Mouse (Mus musculus): ENCODE measurements around the gene Dnaja4. TPM values are rescaled to one million over a fixed set of nuclear protein-coding genes. Genes with fewer than 3 reads are reported as not detected.

Dnaja4 gene
- 6.1 and 6.3 TPM in 2 replicates for polyA plus RNA-seq (2014; fragmentation: Nextera tagmentation; extraction: Ambion mirVana)

GRCm38 (mm10) chr9:54698318-54699086 lies at the start of gene Dnaja4:
Dnaja4 (plus strand) TSS chr9:54698873.
- Histone ChIP-seq H3K4me1 (ENCODE audit: insufficient read depth) (peaks cover 11% of the 10 kb centered on the region; the same call in 1 of the 2 replicates), H3K27ac (ENCODE audit: low read depth) (no peak within 1 kb of the TSS), H3K9me3 (ENCODE audit: low read depth, low read length) (no peaks in the 10 kb centered on the region), H3K4me3 (ENCODE audit: low read depth, low read length) (peak within 1 kb of the TSS; percentile 71), H3K36me3 (ENCODE audit: insufficient read depth) (no peaks in the 10 kb centered on the region), H3K9ac (peak within 1 kb of the TSS; percentile 75), H3K27me3 (ENCODE audit: insufficient read depth, low read length) (peaks cover 16% of the 10 kb centered on the region), H3K4me2 (peak within 1 kb of the TSS; percentile 93)
- WGBS, result 54% methylated on average over 17 of the region's 17 CpGs
- peak; percentile 31 for DNase-seq
- TF ChIP-seq CTCF (IDR thresholded peaks at IDR 0.05; ENCODE audit: low read depth), result no peak
- ATAC-seq (ENCODE audit: insufficient read depth), result peak; percentile 42

DNA sequence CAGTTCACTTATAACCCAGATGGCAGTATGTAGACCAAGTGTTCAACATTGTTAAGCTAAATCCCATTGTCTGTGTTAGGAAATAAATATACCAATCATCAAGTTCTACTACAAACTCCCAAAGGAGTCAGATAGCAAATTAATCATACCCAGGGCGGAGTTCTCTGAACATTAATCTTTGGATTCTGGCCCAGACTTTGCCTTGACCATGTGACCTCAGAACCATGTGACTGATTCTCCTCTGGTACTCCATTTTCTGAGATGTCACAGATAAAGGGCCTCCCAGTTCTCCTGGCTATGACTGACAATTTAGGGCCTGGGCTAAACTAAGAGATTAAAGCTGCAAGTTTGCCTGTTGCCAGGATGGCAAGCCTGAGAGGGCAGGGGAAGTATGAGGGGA lies 49.3 kb upstream of the Dnaja4 start:
- H3K4me3 ChIP-seq (ENCODE audit: low read depth, low read length), result no peak overlapping the region
- ATAC-seq (ENCODE audit: insufficient read depth) (no peak), DNase-seq (no peak)
- no peak overlapping the region for H3K27ac ChIP-seq (ENCODE audit: low read depth)
- WGBS, result 74% methylated on average over 1 of the region's 1 CpGs
- H3K9me3 ChIP-seq (ENCODE audit: low read depth, low read length), result no peaks in the 10 kb centered on the region
- H3K9ac ChIP-seq, result no peak overlapping the region
- H3K27me3 ChIP-seq (ENCODE audit: insufficient read depth, low read length), result no peaks in the 10 kb centered on the region
- H3K4me1 ChIP-seq (ENCODE audit: insufficient read depth), result no peaks in the 10 kb centered on the region
- H3K4me2 ChIP-seq, result no peak overlapping the region
- no peaks in the 10 kb centered on the region for H3K36me3 ChIP-seq (ENCODE audit: insufficient read depth)
- no peak for TF ChIP-seq CTCF (IDR thresholded peaks at IDR 0.05; ENCODE audit: low read depth)

DNA sequence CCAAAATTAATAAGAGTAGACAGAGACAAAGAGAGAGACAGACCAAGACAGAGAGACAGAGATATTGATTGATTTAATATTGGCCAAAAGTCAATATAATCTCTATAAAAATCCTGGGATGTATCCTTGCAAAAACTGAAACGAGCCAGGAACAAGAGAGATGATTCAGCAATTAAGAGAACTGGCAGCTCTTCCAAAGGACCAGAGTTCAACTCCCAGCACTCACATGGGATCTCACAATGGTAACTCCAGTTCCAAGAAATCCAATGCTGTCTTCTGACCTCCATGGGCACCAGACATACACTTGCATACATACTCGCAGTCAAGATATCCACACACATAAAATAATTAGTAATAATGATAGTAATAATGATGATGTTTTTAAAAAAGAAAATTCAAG lies 45.9 kb upstream of the Dnaja4 start:
- Histone ChIP-seq H3K4me3 (ENCODE audit: low read depth, low read length) (no peak overlapping the region), H3K9me3 (ENCODE audit: low read depth, low read length) (no peaks in the 10 kb centered on the region), H3K36me3 (ENCODE audit: insufficient read depth) (no peaks in the 10 kb centered on the region), H3K4me1 (ENCODE audit: insufficient read depth) (no peaks in the 10 kb centered on the region), H3K4me2 (no peak overlapping the region), H3K9ac (no peak overlapping the region), H3K27me3 (ENCODE audit: insufficient read depth, low read length) (no peaks in the 10 kb centered on the region), H3K27ac (ENCODE audit: low read depth) (no peak overlapping the region)
- no peak for TF ChIP-seq CTCF (IDR thresholded peaks at IDR 0.05; ENCODE audit: low read depth)
- ATAC-seq (ENCODE audit: insufficient read depth) (no peak), DNase-seq (no peak)
- WGBS, result 74% methylated on average over 2 of the region's 2 CpGs

- no peaks in the 10 kb centered on the region for H3K27me3 ChIP-seq (ENCODE audit: insufficient read depth, low read length)
- WGBS, result 65% methylated on average over 2 of the region's 2 CpGs
- H3K4me2 ChIP-seq, result no peak overlapping the region
- no peaks in the 10 kb centered on the region for H3K9me3 ChIP-seq (ENCODE audit: low read depth, low read length)
- DNase-seq, result no peak
- TF ChIP-seq CTCF (IDR thresholded peaks at IDR 0.05; ENCODE audit: low read depth), result no peak
- H3K4me3 ChIP-seq (ENCODE audit: low read depth, low read length), result no peak overlapping the region
- ATAC-seq (ENCODE audit: insufficient read depth), result no peak
- no peak overlapping the region for H3K27ac ChIP-seq (ENCODE audit: low read depth)
- no peaks in the 10 kb centered on the region for H3K36me3 ChIP-seq (ENCODE audit: insufficient read depth)
- H3K9ac ChIP-seq, result no peak overlapping the region
- H3K4me1 ChIP-seq (ENCODE audit: insufficient read depth), result no peaks in the 10 kb centered on the region
Observed at GRCm38 (mm10) chr9:54655846-54656245, 42.8 kb upstream of the Dnaja4 start.

DNA sequence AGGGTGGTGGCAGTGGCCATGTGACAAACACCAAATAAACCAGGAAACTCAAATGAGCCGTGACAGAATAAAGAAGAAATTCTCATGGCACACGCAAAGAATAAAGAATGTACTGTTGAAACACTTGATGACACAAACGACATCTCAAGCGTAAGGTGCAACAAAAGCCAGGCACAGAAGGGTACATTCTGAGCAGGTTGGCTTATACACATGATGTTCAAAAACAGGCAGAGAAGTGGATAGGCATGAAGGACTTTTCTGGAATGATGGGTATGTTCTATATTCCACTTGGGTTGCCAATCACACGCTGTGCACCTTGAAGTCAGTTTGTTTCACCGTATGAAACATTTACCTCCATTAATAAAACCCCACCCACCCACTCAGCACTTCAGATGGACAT lies 42.3 kb upstream of the Dnaja4 start:
- Histone ChIP-seq H3K27ac (ENCODE audit: low read depth) (no peak overlapping the region), H3K9me3 (ENCODE audit: low read depth, low read length) (no peaks in the 10 kb centered on the region), H3K36me3 (ENCODE audit: insufficient read depth) (no peaks in the 10 kb centered on the region), H3K9ac (no peak overlapping the region), H3K4me2 (no peak overlapping the region), H3K4me1 (ENCODE audit: insufficient read depth) (no peaks in the 10 kb centered on the region), H3K4me3 (ENCODE audit: low read depth, low read length) (no peak overlapping the region), H3K27me3 (ENCODE audit: insufficient read depth, low read length) (no peaks in the 10 kb centered on the region)
- DNase-seq (no peak), ATAC-seq (ENCODE audit: insufficient read depth) (no peak)
- 87% methylated on average over 6 of the region's 6 CpGs for WGBS
- no peak for TF ChIP-seq CTCF (IDR thresholded peaks at IDR 0.05; ENCODE audit: low read depth)

GRCm38 (mm10) chr9:54658773-54659172 lies 39.9 kb upstream of the Dnaja4 start:
- H3K4me3 ChIP-seq (ENCODE audit: low read depth, low read length), result no peak overlapping the region
- WGBS, result 65% methylated on average over 6 of the region's 6 CpGs

DNA sequence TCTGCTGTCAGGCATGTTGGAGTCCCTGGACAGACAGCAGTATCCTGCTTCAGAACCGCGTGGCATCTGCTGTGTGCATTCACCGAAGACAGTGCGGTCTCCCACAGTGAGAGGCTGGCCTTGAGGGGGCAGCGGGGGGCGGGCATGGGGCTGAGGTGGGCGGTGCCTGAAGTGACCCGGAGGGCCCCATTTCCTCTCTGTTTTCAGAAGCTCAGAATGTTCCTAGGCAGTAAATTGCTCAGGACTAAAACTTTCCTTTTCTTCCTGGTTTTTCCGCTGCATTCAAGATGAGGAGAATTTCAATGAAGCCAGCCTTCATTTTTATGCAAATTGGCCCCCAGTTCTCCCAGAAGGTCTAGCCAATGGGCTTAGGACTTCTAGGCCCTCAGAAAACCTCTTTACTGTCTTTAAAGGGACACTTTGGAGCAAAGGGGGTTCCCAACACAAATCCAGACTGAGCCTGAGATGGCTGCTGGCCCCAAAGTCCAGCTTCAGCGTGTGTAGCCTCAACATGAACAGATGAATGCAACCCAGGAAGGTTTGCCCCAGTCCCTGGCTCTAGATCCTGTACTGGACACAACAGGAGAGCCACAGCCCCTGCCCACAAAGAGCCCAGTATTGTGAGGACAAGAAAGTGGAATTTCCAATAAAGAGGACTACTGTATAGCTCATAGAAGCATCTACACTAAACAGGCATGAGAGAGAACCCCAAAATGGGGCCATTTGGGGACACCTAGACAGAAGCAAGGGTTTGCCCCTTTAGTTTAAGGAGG lies 36.9 kb upstream of the Dnaja4 start, which contains the start of gene Acsbg1:
TSS of gene Acsbg1 (minus strand) at position 266 of the 773 bp plus-strand sequence.
- 34% methylated on average over 10 of the region's 10 CpGs for WGBS

More at GRCm38 (mm10) chr9:54658773-54659172, 39.9 kb upstream of the Dnaja4 start:
- Histone ChIP-seq H3K9ac (no peak overlapping the region), H3K4me1 (ENCODE audit: insufficient read depth) (no peaks in the 10 kb centered on the region), H3K4me2 (no peak overlapping the region), H3K27ac (ENCODE audit: low read depth) (no peak overlapping the region), H3K36me3 (ENCODE audit: insufficient read depth) (no peaks in the 10 kb centered on the region), H3K27me3 (ENCODE audit: insufficient read depth, low read length) (no peaks in the 10 kb centered on the region), H3K9me3 (ENCODE audit: low read depth, low read length) (no peaks in the 10 kb centered on the region)
- ATAC-seq (ENCODE audit: insufficient read depth) (no peak), DNase-seq (no peak)
- TF ChIP-seq CTCF (IDR thresholded peaks at IDR 0.05; ENCODE audit: low read depth), result no peak

More for the DNA sequence above, 36.9 kb upstream of the Dnaja4 start, which contains the start of gene Acsbg1:
- no peaks in the 10 kb centered on the region for H3K27me3 ChIP-seq (ENCODE audit: insufficient read depth, low read length)
- no peak within 1 kb of the TSS for H3K4me3 ChIP-seq (ENCODE audit: low read depth, low read length)
- no peaks in the 10 kb centered on the region; the same call in 1 of the 2 replicates for H3K9me3 ChIP-seq (ENCODE audit: low read depth, low read length)
- H3K4me1 ChIP-seq (ENCODE audit: insufficient read depth), result no peaks in the 10 kb centered on the region
- TF ChIP-seq CTCF (IDR thresholded peaks at IDR 0.05; ENCODE audit: low read depth), result no peak
- no peak within 1 kb of the TSS for H3K4me2 ChIP-seq
- no peak within 1 kb of the TSS for H3K9ac ChIP-seq
- ATAC-seq (ENCODE audit: insufficient read depth), result no peak
- no peak within 1 kb of the TSS for H3K27ac ChIP-seq (ENCODE audit: low read depth)
- no peaks in the 10 kb centered on the region for H3K36me3 ChIP-seq (ENCODE audit: insufficient read depth)
- peak; percentile 7 for DNase-seq

Data from lung, embryonic 14.5 days (tissue).